Mouse (Mus musculus) forebrain, embryonic 15.5 days (tissue): ENCODE data around the gene Sc5d. TPM values are rescaled to one million over a fixed set of nuclear protein-coding genes. Genes with fewer than 3 reads are reported as not detected.

Source experiments
- ATAC-seq: fragments of 200-750 bp; cut with Nextera tagmentation; replicated peaks from 2 replicates; pipeline ENCODE4 v1.8.0; 2017; ENCODE audit warnings: mild to moderate bottlenecking, moderate TSS enrichment, moderate library complexity
- H3K27ac ChIP-seq: fragments of 300-500 bp; sonication (generic); replicated peaks from 2 replicates; pipeline ENCODE4 v1.5.1; 2015; ENCODE audit warnings: mild to moderate bottlenecking, inconsistent platforms
- H3K27me3 ChIP-seq: fragments of 300-500 bp; sonication (generic); 2 replicates; pipeline ENCODE4 v1.6.1; 2015; ENCODE audit warnings: inconsistent platforms
- H3K36me3 ChIP-seq: fragments of 300-500 bp; sonication (generic); 2 replicates; pipeline ENCODE4 v1.6.1; 2015; ENCODE audit warnings: mild to moderate bottlenecking, inconsistent platforms
- H3K4me1 ChIP-seq: fragments of 300-500 bp; sonication (generic); 2 replicates; pipeline ENCODE4 v1.6.1; 2015; ENCODE audit warnings: inconsistent platforms
- H3K4me2 ChIP-seq: fragments of 300-500 bp; sonication (generic); replicated peaks from 2 replicates; pipeline ENCODE4 v1.6.1; 2015; ENCODE audit warnings: mild to moderate bottlenecking, inconsistent platforms
- H3K4me3 ChIP-seq: fragments of 300-500 bp; sonication (generic); 2 replicates; pipeline ENCODE4 v1.5.1; 2015; ENCODE audit warnings: mild to moderate bottlenecking, inconsistent platforms
- H3K9ac ChIP-seq: fragments of 300-500 bp; sonication (generic); replicated peaks from 2 replicates; pipeline ENCODE4 v1.6.1; 2015; ENCODE audit warnings: mild to moderate bottlenecking, inconsistent platforms
- H3K9me3 ChIP-seq: fragments of 300-500 bp; sonication (generic); 2 replicates; pipeline ENCODE4 v1.6.1; 2016; ENCODE audit warnings: inconsistent platforms
- WGBS: fragments of 180-500 bp; shearing (Covaris S2); methylation state at CpG from one replicate; pipeline ENCODE4 v1.1.7; 2015; ENCODE audit warnings: mixed read lengths; 5-methylcytosine and 5-hydroxymethylcytosine counted together
- polyA plus RNA-seq: library from polyadenylated mRNA; unstranded; fragments of >200 nt; fragmentation: Nextera tagmentation; extraction: Ambion mirVana; gene quantifications from 2 replicates; pipeline ENCODE4 v1.2.1, GENCODE M21; 2015

The Sc5d gene
- polyA plus RNA-seq, 1 experiment from 2014 or later = 68.1 TPM

- no peaks in the 10 kb centered on the region for H3K36me3 ChIP-seq
- no peak overlapping the region for H3K4me2 ChIP-seq
- no peak overlapping the region for H3K9ac ChIP-seq
- H3K4me1 ChIP-seq = no peaks in the 10 kb centered on the region
- WGBS = 56% methylated on average over 13 of the region's 13 CpGs
- H3K27me3 ChIP-seq = no peaks in the 10 kb centered on the region
- H3K27ac ChIP-seq = no peak overlapping the region
- no peak for ATAC-seq
- H3K4me3 ChIP-seq = no peak overlapping the region
- H3K9me3 ChIP-seq = no peaks in the 10 kb centered on the region
Observed at GRCm38 (mm10) chr9:42275027-42275760, 11.1 kb upstream of the Sc5d start.

DNA sequence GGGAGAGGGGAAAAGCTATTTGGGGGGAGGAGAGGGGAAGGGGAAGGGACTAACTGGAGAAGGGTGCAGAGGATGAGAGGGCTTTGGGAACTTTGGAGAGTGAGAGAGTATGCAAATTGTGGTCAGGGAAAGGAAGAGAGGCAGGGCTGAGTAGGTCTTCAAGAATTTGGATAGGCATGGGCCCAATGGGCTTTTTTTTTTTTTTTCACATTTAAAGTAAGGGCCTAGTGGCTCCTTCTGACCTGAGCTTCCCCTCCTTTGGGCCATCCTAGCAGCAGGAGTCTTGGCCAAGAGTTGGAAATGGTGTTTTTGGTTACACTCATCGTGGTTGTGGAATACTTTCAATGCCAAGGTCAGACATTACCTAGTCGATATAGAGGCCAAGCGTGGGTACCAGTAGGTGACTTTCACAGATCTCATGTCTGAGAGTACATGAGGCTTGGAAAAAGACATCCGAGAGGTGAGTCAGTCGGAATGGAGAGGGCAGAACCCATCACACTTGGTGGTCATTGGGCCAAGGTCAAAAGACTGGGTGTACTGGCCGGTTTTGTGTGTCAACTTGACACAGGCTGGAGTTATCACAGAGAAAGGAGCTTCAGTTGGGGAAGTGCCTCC lies 9.7 kb upstream of the Sc5d start:
- Histone ChIP-seq H3K27ac (no peak overlapping the region), H3K4me2 (no peak overlapping the region), H3K4me1 (no peaks in the 10 kb centered on the region), H3K36me3 (no peaks in the 10 kb centered on the region), H3K9ac (no peak overlapping the region), H3K27me3 (no peaks in the 10 kb centered on the region), H3K4me3 (no peak overlapping the region), H3K9me3 (no peaks in the 10 kb centered on the region)
- WGBS = 94% methylated on average over 6 of the region's 6 CpGs
- no peak for ATAC-seq

DNA sequence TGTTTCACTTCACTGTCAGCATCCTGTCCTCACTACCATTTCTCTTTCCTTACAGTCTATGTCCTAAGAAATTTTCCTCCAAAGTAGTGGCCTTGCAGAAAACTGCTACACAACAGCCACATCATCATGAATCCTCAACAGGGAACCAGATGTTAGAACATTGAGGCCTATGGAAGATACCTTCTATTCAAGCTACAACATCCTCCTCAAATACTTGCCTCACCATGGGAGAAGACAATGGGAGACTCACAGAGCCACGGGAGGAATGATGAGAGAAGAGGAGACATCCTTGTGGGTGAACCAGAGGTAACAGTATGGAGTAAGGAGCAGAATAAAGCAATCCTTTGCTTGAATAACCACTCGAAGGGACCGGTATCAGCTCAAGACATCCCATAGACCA lies 9.1 kb upstream of the Sc5d start:
- no peaks in the 10 kb centered on the region for H3K36me3 ChIP-seq
- no peak overlapping the region for H3K4me3 ChIP-seq
- H3K27me3 ChIP-seq = no peaks in the 10 kb centered on the region
- ATAC-seq = no peak
- WGBS = 79% methylated on average over 3 of the region's 3 CpGs
- no peak overlapping the region for H3K4me2 ChIP-seq
- H3K4me1 ChIP-seq = no peaks in the 10 kb centered on the region
- H3K27ac ChIP-seq = no peak overlapping the region
- no peak overlapping the region for H3K9ac ChIP-seq
- H3K9me3 ChIP-seq = no peaks in the 10 kb centered on the region

DNA sequence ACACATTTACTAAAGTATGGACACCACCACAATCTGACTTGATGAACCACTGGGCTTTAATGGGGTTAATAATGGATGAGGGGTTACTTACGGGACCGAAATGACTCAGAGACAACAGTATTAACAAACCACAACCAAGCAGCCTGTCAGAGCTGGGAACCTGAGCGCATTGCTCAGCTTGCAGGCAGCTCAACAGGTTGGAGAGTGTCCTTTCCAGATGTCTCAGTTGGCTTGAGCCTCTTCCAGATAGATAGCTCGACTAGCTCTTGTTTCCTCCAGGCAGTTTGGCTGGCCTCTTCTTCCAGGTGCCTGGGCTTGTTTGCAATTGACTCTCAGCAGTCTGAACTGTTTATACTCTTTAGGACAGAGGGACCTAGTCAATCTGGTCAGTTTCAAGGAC lies 8.6 kb upstream of the Sc5d start:
- ATAC-seq = no peak
- Histone ChIP-seq H3K4me1 (no peaks in the 10 kb centered on the region), H3K27ac (no peak overlapping the region), H3K27me3 (no peaks in the 10 kb centered on the region), H3K4me3 (no peak overlapping the region), H3K36me3 (no peaks in the 10 kb centered on the region), H3K9ac (no peak overlapping the region), H3K9me3 (no peaks in the 10 kb centered on the region), H3K4me2 (no peak overlapping the region)
- 72% methylated on average over 4 of the region's 4 CpGs for WGBS

DNA sequence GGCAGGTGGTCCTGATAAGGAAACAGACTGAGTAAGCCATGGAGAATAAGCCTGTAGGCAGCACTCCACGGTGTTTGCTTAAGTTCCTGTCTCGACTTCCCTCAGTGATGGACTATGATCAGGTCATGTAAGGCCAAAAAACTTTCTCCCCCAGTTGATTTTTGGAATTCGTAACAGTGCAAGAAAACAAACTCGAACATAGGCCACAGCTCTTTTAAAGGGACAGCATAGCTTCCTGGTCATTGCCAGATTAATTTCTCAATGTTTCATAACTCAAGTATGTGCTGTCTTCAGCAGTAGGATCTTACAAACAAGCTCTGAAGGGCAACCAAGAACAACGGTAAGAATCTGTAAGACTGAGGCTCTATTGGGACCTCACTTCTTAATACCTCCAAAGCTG lies 7.4 kb upstream of the Sc5d start:
- 87% methylated on average over 5 of the region's 5 CpGs for WGBS
- no peak for ATAC-seq

GRCm38 (mm10) chr9:42270617-42271016 lies 6.6 kb upstream of the Sc5d start:
- Histone ChIP-seq H3K36me3 (no peaks in the 10 kb centered on the region), H3K9ac (no peak overlapping the region), H3K4me2 (no peak overlapping the region), H3K27me3 (no peaks in the 10 kb centered on the region), H3K9me3 (no peaks in the 10 kb centered on the region), H3K4me1 (no peaks in the 10 kb centered on the region), H3K4me3 (no peak overlapping the region), H3K27ac (no peak overlapping the region)
- ATAC-seq = no peak
- 95% methylated on average over 3 of the region's 3 CpGs for WGBS

More for the DNA sequence above, 7.4 kb upstream of the Sc5d start:
- Histone ChIP-seq H3K9ac (no peak overlapping the region), H3K9me3 (no peaks in the 10 kb centered on the region), H3K36me3 (no peaks in the 10 kb centered on the region), H3K27ac (no peak overlapping the region), H3K4me2 (no peak overlapping the region), H3K4me1 (no peaks in the 10 kb centered on the region), H3K27me3 (no peaks in the 10 kb centered on the region), H3K4me3 (no peak overlapping the region)

DNA sequence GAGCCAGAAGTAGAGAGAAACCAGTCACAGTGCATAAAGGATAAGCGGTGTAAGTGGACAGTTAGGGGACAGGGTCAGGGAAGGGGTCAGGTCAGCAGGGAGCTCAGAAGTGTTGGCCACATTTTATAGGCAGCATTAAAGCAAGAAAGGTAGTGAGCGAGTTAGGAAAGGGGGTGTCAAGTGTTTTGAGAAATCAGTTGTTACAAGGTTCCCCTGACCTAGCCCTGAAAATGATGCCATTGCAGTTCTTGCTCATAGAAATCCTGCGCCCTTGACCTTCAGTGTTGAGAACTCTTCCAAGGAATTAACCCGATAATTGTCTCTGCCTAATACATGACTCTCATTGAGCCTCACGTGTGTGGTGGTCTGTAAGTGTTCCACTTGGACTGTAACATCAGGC lies 6.0 kb upstream of the Sc5d start:
- Histone ChIP-seq H3K36me3 (no peaks in the 10 kb centered on the region), H3K9ac (no peak overlapping the region), H3K27ac (no peak overlapping the region), H3K4me2 (no peak overlapping the region), H3K4me3 (no peak overlapping the region), H3K27me3 (no peaks in the 10 kb centered on the region), H3K9me3 (no peaks in the 10 kb centered on the region), H3K4me1 (0 out of 2 replicates have a peak, but pooled peaks cover 4% of the 10 kb centered on the region)
- no peak for ATAC-seq
- WGBS = 93% methylated on average over 5 of the region's 5 CpGs

DNA sequence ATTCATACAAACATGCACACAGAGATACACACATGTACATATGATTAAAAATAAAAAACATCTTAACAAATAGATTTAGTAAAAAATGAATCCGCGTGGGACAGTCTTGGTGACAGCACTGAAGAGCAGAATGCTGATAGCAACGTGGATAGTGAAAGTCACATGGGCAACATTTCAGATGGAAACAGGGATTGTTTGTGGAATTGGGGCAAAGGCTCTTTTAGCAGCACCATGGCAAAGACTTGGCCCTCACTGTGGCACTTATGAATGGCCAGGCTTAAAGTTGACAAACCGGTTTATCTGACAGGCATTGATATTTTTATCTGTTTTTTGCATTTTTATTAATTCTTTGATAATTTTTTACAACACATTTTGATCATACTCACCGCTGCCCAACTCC lies 4.3 kb upstream of the Sc5d start:
- Histone ChIP-seq H3K9ac (no peak overlapping the region), H3K27ac (no peak overlapping the region), H3K27me3 (no peaks in the 10 kb centered on the region), H3K4me1 (peaks cover 11% of the 10 kb centered on the region), H3K4me3 (no peak overlapping the region), H3K9me3 (no peaks in the 10 kb centered on the region), H3K4me2 (no peak overlapping the region), H3K36me3 (no peaks in the 10 kb centered on the region)
- 86% methylated on average over 5 of the region's 5 CpGs for WGBS
- ATAC-seq = no peak

- peak overlapping the region; percentile 55; the same call in 1 of the 2 replicates for H3K4me2 ChIP-seq
- no peaks in the 10 kb centered on the region for H3K9me3 ChIP-seq
- ATAC-seq = no peak
- no peak overlapping the region for H3K9ac ChIP-seq
- WGBS = 85% methylated on average over 4 of the region's 4 CpGs
- peaks cover 2% of the 10 kb centered on the region; the same call in 1 of the 2 replicates for H3K36me3 ChIP-seq
- no peaks in the 10 kb centered on the region for H3K27me3 ChIP-seq
- no peak overlapping the region for H3K4me3 ChIP-seq
- H3K27ac ChIP-seq = no peak overlapping the region
- H3K4me1 ChIP-seq = peaks cover 33% of the 10 kb centered on the region
Observed at GRCm38 (mm10) chr9:42265309-42265708, 1.3 kb upstream of the Sc5d start.

DNA sequence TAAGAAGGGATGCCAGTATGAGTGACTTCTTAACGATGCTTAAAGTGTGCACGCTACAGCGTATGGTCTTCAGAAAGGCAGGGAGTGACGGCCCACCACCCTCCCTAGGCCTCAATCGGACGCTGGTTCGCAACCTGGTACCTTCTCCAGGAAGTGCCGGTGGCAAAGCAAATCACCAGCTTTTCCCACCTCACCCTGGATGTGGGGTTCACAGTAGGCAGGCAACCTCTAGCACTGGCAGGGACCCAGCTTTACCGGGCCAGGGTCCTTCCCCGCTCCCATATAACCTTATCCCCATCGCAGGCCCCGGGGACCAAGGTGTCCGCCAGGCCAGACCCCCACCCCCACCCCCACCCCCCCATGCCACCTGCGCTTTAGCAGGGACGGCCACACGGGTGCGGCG lies 346 bp downstream of the Sc5d start:
- no peaks in the 10 kb centered on the region for H3K9me3 ChIP-seq
- peaks cover 33% of the 10 kb centered on the region for H3K4me1 ChIP-seq
- H3K4me2 ChIP-seq = peak overlapping the region; percentile 55
- H3K36me3 ChIP-seq = peaks cover 16% of the 10 kb centered on the region
- H3K9ac ChIP-seq = peak overlapping the region; percentile 71
- ATAC-seq = peak; percentile 42; the same call in 1 of the 2 replicates
- H3K4me3 ChIP-seq = peak overlapping the region; percentile 77
- H3K27me3 ChIP-seq = no peaks in the 10 kb centered on the region
- H3K27ac ChIP-seq = peak overlapping the region; percentile 91
- WGBS = 0% methylated on average over 18 of the region's 18 CpGs

DNA sequence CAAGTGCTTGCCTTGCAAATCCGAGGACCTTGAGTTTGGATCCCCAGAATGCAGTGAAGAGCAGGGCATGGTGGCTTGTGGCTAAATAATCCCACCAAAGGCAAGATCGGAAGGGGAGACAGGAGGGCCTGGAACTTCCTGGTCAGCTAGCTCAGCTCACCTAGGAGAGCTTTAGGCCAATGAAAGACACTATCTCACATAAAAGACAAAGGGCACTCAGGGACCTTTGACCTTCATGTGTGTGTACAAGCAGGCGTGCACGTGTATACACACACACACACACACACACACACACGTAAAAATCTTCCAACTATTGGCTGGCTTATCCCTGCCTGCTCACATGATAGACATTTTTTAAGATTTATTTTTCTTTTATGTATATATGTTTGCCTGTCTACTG lies 3.6 kb downstream of the Sc5d start:
- H3K27me3 ChIP-seq = no peaks in the 10 kb centered on the region
- H3K9me3 ChIP-seq = no peaks in the 10 kb centered on the region
- H3K9ac ChIP-seq = no peak overlapping the region
- H3K4me3 ChIP-seq = no peak overlapping the region
- 93% methylated on average over 5 of the region's 5 CpGs for WGBS
- H3K4me2 ChIP-seq = no peak overlapping the region
- H3K27ac ChIP-seq = no peak overlapping the region
- H3K36me3 ChIP-seq = peaks cover 46% of the 10 kb centered on the region
- H3K4me1 ChIP-seq = peaks cover 33% of the 10 kb centered on the region
- no peak for ATAC-seq

DNA sequence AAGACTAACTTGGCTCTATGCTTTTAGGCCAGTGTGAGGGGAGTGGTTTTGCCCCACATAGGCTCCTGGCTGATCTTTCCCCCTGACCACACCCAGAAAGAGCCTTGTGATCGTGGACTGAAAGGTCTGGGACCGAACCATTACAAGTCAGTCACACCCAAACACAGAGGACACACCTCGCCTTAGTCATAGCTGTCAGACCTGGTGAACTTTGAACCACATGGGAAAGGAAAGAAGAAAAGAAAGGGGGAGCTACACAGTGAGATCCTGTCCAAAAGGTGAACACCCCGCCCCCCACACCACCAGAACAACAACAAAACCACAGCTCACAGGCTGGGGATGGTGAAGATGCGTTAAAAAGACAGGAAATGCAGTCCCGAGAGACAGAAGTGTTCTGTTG lies 14.9 kb downstream of the Sc5d start:
- Histone ChIP-seq H3K4me2 (no peak overlapping the region), H3K9ac (no peak overlapping the region), H3K27me3 (no peaks in the 10 kb centered on the region), H3K27ac (no peak overlapping the region), H3K4me3 (no peak overlapping the region), H3K36me3 (peaks cover 9% of the 10 kb centered on the region), H3K9me3 (no peaks in the 10 kb centered on the region), H3K4me1 (no peaks in the 10 kb centered on the region)
- 82% methylated on average over 6 of the region's 6 CpGs for WGBS
- ATAC-seq = no peak

GRCm38 (mm10) chr9:42246688-42247087 lies 17.4 kb downstream of the Sc5d start:
- H3K4me3 ChIP-seq = no peak overlapping the region
- WGBS = 97% methylated on average over 6 of the region's 6 CpGs
- no peaks in the 10 kb centered on the region for H3K27me3 ChIP-seq
- H3K27ac ChIP-seq = no peak overlapping the region
- no peaks in the 10 kb centered on the region for H3K4me1 ChIP-seq
- no peak for ATAC-seq
- no peaks in the 10 kb centered on the region for H3K36me3 ChIP-seq
- no peaks in the 10 kb centered on the region for H3K9me3 ChIP-seq
- no peak overlapping the region for H3K4me2 ChIP-seq
- H3K9ac ChIP-seq = no peak overlapping the region
